Mouse (Mus musculus) left cerebral cortex, adult 9 months (tissue): ENCODE measurements around the gene Ndrg3.

Source experiments
- DNase-seq, 2 experiments: peaks; one replicate each; pipeline ENCODE4 v3.0.0; 2022; ENCODE audit warnings: low spot score in 2 of 2

Gene Ndrg3

DNA sequence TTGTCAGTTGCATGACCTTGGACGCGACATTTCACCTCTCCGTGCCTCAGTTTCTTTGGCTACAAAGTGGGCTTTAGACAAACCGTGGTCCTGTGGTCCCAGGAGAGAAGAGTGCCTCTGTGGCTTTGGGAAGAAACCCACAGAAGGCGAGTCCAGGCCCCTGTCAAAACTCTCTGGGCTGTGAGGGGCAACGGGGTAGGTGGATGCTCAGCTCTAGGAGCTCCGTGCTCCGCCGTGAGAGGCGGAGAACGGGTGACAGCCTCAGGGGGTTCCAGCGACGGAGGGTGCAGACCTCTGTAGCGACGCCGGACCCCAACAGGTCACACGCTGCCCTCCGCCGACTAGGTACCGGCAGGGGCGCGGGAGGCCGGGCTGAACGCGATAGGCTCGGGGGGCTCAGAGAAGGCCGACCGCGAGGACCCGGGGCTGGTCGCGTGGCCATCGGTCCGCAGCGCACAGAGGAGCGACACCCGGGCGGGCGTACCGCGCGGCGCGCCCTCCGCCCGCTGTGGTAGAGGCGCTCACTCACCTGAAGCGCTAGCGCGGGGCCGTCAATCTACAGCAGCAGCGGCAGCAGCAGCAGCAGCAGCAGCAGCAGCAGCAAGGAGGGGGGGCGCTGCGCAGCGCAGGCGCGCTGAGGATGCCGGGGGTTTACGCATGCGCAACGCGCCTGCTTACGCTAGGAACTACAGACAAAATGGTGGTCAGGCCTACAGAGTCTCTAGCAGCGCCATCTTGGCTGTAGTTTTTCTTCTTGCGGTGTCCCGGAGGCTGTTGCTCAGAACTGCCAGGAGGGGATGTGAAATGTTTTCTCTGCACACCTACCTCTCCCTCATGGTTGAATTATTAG is at the start of gene Ndrg3:
TSS of gene Ndrg3 (minus strand) at position 587 of the 850 bp plus-strand sequence.
- DNase-seq = peak; percentile 93 to 97

DNA sequence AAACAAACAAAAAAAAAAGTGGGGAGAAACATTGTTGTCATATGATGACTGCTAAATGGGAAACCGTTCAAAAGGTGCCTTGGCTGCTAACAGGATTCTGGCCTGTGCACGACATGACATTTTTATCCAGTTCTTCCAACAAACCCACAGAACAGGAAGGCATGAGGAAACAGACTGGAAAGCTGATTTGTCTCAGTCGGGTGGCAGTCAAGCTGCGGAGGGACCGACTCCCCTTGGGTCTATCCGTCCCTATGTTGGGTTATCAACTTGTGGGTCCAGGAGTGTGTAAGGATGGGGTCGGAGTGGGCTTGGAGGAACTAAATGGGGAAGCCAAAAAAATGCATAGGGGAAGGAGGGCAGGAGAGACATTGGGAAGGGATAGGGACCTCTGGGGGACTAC is 49.6 kb upstream of the Ndrg3 start:
- DNase-seq = no peak

DNA sequence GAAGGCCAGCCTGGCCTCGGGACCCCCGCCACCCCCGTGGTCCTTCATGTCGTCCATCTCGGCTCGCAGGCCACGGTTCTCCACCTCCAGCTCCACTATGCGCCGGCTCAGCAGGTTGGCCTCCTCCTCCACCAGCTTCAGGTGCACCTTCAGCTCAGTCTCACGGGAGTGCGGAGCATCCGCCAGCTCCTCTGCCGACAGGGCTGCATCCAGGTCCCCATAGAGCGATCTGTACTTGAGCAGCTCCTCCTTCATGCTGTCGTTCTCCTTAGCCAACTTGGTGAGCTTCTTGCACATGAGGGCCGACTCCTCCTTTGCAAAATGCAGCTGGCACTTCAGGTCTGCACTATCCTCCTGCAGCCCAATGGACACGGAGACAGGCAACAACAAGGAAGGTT is 48.8 kb upstream of the Ndrg3 start:
- DNase-seq = no peak

DNA sequence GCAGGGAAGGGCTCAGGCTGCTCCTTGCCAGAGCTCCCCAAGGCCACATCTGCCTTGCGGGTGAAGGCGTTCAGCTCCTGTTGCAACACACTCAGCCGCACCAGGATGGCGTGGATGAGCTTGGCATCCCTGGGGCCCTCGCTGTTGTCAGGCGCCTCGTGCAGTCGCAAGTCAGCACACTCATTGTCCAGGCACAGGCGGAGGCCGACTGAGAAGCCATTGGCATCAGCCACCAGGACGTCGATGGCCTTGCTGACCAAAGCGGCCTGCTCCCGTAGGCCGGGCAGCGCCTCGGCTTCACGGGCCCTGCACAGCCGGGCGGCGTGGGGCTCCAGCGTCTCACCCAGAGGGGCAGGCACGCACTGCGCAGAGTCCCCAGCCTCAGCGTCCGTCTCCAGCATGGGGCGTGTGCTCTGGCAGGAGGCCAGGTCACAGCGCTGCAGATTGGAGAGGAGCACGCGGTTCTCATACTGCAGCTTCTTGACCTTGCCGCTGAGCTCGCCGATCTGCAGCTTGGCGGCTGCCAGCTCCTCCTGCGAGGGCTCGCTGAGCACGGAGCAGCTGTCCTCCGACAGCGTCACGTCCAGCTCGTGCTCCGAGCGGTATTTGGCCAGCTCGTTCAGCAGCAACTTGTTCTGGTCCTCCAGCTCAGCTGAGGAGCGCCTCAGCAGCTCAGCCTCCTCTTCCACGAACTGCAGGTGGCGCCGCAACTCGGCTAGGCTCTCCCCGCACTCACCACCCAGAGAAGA is 48.2 kb upstream of the Ndrg3 start:
- DNase-seq = no peak

DNA sequence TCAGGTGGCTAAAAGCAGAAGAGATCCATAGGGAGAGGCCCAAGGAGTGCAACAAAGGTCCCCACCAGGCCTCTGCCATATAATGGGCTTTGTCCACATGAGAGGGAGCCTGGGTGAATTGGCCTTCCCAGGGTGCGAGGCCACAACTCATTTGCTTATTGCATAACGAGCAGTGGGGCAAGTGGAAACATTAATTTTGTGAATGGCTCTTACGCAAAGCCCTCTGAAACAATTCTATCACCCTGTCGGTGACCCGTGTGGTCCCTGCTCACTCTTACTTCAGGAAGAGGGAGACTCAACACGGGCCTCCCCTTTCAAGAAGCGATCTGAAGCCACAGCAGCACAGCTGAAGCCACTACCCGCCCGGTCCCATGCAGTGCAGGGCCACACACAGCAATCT is 45.4 kb upstream of the Ndrg3 start:
- DNase-seq = no peak

DNA sequence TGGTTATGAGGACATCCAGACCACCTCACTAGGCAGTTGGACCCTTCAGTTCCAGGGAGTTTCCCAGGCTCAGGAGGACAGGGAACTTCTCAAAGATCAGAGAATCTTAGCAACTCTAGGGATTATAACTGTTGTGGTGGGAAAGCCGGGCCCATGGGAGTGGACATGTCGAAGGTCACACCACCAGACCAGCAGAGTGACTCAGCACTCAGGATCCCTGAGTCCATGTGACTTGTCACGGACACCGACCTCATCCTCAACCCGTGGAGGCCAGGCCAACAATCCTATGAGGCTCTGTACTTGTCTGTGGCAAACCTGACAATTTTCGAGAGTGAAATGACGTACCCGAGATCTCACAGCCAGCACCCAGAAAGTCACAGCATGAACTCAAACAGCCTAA is 44.5 kb upstream of the Ndrg3 start:
- DNase-seq = no peak

DNA sequence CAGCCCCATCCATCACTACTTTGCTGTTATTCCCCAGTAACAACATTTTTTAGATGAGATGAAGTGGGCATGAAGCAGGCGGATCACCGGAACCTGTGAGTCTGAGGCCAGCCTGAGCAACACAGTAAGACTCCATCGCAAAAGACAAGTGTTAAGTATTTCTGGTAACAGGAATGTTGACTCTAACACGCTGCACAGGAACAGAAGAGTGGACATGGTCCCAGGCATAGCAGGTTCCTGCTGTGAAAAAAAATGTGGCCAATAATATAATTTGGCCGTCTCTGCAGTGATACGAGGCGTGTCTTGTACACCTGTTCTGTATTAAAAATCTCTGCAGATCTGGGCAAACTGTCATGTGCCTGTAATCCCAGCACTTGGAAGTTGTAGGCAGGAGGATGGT is 43.5 kb upstream of the Ndrg3 start:
- no peak for DNase-seq

DNA sequence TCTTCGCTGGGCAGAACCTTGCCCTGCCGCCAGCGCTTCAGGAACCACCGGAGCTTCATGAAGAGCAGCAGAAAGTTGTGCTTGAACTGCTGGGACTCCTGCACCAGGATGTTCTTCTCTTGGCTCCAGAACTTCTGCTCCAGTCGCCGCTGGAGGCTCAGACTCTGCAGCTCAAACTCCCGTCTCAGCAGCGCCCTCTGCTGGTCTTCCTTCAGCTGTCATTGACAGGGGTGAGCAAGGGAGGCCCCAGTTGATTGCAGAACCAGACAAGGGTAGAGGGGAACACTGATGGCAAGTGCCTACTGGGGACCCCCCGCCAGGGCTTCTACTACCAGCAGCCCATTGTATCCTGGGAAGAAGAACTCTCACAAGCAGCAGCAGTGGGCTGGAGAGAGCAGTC is 38.9 kb upstream of the Ndrg3 start:
- peak in 1 of 2 experiments; percentile 86 for DNase-seq

DNA sequence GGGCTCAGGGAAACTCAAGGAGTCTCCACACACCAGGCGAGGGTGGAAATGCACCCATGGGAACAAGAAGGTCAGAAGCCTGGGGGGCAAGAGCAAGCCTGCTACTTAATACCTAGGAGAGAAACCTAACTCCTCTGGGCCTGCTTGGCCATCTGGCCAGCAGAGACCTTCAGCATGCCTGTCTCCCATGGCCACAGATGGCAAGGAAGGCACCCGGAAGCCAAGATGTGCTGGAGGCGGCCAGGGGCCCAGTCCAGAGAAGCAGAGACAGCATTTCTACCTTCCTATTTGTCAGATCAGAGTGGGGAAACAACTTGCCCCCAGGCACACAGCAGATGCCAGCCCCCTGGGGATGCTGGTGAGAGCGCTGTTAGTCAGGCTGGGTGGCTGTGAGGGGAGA is 36.4 kb upstream of the Ndrg3 start:
- no peak for DNase-seq

DNA sequence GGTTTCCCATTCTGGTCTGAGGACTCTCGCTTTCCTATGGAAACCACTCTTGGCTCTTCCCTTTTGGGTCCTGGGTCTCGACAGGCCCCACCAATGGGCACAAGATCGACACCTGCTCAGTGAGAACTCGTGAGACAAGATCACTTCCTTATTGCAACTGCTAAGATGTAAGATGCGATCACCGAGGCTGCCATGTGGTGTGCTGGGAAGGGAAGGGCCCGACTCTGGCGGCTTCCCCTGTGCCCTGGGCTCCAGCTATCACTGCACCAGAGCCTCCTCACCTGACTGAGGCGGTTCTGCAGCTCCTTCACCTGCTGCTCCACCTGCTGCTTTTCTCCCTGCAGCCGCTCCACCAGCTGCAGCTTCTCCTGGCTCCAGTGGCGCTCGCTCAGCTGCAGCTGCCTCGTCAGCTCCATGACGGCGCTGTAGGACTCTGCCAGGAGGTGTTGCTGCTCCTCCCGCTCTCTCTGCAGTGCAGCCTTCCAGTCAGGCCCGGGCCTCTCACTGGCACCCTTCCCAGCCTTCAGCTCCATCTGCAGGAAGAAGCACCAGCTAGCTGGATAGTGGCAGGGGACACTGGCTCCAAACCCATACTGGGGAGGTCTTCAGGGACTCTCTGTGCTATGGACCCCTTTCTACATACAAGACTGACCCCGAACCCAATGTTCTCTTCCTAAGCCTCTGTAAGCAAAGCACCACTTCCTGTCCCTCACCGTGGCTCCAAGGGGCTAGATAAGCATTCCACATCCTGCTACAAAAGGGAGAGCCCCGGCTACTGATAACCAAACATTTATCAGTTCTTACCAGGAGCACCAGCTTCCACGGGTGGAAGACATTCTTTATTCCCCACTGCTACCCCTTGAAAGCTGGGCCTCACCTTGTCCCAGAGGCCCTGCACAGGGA is 35.5 kb upstream of the Ndrg3 start:
- peak in 1 of 2 experiments; percentile 52 for DNase-seq

DNA sequence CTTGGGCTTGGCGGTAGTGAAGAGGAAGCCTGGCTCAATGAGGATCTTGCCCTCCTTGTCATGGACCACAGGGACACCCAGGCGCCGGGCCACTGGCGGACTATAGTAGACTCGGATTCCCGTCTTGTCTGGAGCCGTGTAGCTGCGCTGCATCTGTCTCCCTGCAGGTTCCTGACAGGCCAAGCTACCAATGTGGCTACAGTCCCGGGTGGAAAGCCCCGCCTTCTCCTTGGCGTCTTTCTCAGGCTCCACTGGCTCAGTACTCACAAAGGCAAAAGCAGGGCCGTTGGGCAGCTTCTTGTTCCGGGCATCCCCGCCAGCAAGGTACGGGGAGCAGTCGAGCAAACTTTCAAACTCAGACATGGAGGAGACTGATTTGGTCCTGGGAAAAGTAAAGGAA is 29.3 kb upstream of the Ndrg3 start:
- DNase-seq = no peak

DNA sequence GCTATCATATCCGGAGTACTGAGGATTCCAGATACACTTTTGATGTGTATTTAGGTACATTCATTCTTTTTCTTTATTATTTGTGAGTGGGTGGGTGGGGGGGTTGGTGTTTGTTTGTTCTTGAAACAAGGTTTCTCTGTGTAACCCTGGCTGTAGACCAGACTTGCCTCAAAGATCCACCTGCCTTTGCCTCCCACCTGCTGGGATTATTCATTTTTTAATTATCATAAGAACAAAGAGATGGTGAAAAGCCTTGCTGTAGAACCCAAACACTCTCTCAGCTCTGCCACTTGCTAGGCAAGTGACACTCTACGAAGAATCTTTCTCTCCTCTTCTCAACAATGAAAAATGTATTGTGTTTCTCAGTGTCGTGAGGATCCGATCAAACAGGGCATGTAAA is 27.4 kb upstream of the Ndrg3 start:
- no peak for DNase-seq

DNA sequence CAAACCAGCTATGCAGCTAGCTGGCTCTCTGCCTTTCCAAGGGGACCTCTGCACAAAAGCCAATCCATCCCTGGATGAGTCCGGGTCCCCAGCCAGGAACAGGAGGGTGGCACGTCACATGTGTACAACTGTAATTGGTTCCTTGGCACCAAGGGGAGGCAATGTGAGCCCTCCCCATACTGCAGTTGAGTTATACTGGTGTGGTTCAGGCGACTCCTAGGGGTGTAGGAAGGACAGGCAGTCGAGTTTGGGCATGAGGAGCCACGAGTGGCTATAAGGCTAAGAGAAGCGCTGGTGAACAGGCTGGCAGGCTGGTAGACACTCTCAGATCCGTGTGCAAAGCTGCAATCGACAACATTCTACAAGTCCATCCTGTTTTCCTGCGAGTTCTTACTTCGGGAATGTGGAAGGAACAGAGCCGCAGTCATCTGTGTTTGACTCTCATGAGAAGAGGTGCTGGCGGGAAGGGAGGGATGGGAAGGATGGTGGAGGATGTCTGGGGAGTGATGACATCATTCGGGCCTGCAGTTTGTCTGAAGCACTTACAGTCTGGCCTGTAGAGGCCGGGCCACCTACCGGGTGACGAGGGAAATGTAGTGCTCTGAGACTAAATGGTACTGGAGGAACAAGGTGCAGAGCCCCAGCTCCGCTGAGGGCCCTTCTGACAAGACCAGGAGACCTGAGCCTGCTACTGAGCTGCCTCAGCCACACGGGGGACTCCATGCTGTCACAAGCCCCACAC is 24.8 kb upstream of the Ndrg3 start:
- no peak for DNase-seq

DNA sequence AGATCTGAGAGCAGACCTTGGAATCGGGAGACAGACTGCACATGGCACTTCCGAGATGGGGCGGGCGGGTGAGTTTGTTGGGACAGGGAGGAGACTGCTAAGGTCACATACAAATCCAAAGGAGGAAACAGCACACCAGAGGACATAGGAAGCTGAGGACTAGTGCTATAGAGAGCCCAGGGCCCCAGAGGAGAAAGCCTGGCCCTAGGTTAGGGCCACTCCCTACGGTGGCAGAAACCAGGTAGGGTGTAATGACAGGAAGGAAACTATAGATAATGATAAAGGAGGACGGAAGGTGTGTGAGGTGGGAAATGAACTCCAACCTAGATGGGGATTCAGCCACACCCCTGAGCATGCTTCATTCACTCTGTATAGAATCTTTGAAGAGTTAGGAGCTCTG is 20.5 kb upstream of the Ndrg3 start:
- no peak for DNase-seq

DNA sequence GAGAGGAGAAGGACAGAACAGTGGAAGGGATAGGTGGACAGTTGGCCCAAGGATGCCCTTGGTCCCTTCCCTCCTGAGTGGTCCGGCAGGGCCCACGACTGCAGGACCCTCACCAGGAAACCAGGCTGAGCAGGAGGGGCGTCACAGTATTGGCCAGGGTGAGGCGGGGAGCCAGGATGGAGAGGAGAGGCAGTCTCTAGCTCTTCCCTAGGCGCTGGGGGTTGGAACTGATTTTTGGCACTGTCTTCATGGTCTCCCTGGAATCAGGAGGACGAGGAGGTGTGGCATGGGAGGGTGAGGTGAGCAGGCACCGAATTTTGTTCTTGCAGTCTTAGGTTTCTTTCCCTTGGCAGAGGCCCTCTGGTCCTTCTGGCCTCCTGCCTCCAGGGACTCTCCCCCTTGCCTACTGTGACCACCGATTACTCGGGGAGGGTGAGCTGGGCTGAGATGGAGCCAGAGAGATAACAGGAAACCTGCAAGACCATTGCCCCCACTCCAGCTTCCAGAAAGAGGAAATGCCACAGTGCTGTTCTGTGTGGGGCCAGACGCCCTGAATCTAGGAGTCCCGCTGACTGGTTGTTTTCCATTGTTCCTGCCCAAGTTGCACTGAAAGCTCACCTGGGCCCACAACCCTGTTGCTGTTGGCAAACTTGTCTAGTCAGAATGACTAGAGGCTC is 18.9 kb upstream of the Ndrg3 start:
- DNase-seq = no peak

DNA sequence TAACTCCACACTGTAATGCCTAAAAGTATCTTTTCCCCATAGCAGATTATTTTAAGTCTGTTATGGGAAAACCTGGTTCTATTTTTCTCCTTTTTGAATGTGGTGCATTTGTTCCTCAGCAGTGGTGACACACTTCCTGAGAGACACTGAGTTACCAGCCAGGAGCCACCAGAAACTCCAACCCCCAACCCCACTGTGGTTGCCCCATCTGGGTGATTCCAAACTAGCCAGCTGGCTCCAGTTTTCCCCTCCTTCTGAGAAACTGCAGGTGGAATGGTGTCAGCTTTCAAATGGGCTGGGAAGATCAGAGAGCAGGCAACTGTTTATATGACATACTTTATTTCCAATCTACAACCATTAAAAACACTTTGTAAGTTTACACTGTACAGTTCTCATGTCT is 18.3 kb upstream of the Ndrg3 start:
- peak in 1 of 2 experiments; percentile 27 for DNase-seq

DNA sequence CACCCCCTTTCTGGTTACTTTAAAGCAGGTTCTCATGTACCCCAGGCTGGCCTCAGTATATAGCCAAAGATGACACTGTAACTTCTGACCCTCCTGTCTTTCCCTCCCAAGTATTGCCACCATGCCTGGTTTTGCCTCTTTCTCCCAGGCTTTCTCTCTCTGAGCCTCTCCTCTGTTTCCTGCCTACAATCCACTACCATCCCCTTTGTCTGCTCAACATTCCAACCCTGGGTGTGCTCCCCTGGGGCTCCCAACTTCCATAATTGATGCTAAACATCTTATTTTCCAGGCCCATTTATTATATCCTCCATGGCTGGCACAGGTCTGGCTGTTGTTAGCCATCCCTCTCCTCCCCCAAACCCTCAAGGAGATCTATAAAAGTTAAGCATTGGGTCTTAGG is 16.7 kb upstream of the Ndrg3 start:
- no peak for DNase-seq

DNA sequence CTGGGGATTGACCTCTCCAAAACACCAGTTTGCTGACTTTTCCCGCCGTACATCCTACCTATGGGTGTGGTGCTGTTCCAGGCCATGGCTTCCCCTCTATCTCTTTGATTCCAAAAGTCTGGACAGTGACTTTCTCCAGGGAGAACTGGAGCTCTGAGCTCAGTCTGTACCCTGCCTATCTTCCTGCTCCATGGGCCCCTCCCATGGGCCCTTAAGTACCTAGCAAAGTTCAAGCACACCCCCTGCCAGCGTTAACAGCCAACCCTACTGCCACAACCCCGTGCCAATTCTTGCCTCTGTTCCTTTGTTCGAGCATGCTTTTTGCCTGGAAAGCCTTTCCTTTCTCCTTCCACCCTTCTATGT is 15.4 kb upstream of the Ndrg3 start:
- no peak for DNase-seq

DNA sequence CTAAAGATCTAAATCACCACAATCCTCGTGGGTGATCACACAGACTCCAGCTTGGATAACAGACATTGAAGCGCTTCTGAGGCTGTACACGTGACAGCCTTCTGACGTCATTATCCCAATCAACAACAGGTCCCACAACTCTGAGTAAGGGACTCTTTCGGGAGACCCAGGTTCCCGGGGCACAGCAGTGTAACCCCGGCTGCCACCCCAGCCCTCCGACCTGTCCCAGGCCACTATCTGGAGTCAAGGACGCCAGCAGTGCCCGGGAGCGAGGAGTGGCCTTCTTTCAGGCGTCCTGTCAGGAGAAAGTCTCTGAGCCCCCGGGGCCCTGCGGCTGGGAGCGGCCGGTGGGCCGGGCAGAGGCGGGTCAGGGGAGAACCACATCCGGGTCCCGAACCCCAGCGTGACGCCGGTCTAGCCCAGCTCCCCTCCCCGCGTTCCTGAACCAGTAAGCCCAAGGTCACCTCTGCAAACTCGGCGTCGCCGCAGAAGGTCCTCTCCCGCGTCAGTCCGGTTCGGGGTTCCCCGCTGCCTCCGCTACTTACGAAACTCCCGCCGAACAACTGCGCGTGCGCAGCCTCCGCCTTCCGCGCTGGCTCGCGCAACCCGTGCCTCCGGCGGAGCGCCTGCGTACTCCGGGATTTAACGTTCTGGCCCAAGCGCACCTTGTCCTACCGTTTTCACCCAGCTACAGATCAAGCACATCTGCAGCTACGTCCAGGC is 14.8 kb upstream of the Ndrg3 start, which contains the start of gene Dsn1:
TSS of gene Dsn1 (minus strand) at position 644 of the 723 bp plus-strand sequence.
- peak; percentile 47 to 89 for DNase-seq

DNA sequence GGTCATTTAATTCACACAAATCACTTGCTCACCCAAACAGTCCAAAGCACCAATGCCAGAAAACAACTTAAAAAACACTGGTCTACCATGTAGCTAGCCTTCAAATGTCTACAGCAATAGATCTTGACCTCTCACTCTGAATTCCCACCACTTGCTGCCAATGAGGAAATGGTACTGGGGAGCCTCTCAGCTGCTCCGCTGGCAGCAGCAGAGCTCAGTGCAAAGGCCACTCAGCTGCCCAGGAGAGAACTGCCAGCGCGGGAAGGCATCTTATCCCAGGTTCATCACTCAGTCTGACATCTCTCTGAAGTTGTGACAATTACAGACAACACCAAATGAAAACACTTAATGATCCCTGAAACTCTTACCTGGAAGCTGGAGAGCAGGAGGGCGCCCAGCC is 10.5 kb upstream of the Ndrg3 start:
- no peak for DNase-seq
